Mouse (Mus musculus) forebrain, embryonic 11.5 days (tissue): ENCODE measurements around the gene Ifit1bl1. TPM values are rescaled to one million over a fixed set of nuclear protein-coding genes. Genes with fewer than 3 reads are reported as not detected.
A peak's percentile ranks its signal among the peaks of the same experiment; 100 is the strongest.
"Not testable (repeated sequence)": the region's sequence is repeated elsewhere in the genome, so short reads cannot be mapped to it uniquely, and the experiment has no call there.

Experiments
- ATAC-seq: fragments of 200-750 bp; cut with Nextera tagmentation; replicated peaks from 2 replicates; pipeline ENCODE4 v1.8.0; 2017; ENCODE audit warnings: moderate TSS enrichment; ENCODE audit not compliant: low FRiP score
- DNase-seq: peaks from one replicate; pipeline ENCODE4 v3.0.0-alpha.2; 2017; ENCODE audit warnings: low spot score
- H3K27ac ChIP-seq: fragments of 300-500 bp; sonication (generic); 2 replicates; pipeline ENCODE4 v1.5.1; 2014; ENCODE audit warnings: low read depth, low read length
- H3K27me3 ChIP-seq: fragments of 300-500 bp; sonication (generic); 2 replicates; pipeline ENCODE4 v1.6.1; 2014; ENCODE audit warnings: mild to moderate bottlenecking, low read length, mixed read lengths; ENCODE audit not compliant: control insufficient read depth, insufficient read depth
- H3K36me3 ChIP-seq: fragments of 300-500 bp; sonication (generic); 2 replicates; pipeline ENCODE4 v1.6.1; 2014; ENCODE audit warnings: mild to moderate bottlenecking, low read length, moderate library complexity, mixed read lengths; ENCODE audit not compliant: control insufficient read depth, insufficient read depth
- H3K4me1 ChIP-seq: fragments of 300-500 bp; sonication (generic); replicated peaks from 2 replicates; pipeline ENCODE4 v1.6.1; 2014; ENCODE audit warnings: low read length, mixed read lengths; ENCODE audit not compliant: control insufficient read depth, insufficient read depth
- H3K4me2 ChIP-seq: fragments of 300-500 bp; sonication (generic); 2 replicates; pipeline ENCODE4 v1.6.1; 2014; ENCODE audit warnings: low read depth, mild to moderate bottlenecking, low read length, moderate library complexity, mixed read lengths; ENCODE audit not compliant: severe bottlenecking
- H3K4me3 ChIP-seq: fragments of 300-500 bp; sonication (generic); 2 replicates; pipeline ENCODE4 v1.5.1; 2014; ENCODE audit warnings: low read depth, low read length
- H3K9ac ChIP-seq: fragments of 300-500 bp; sonication (generic); 2 replicates; pipeline ENCODE4 v1.6.1; 2014; ENCODE audit warnings: low read length
- H3K9me3 ChIP-seq: fragments of 300-500 bp; sonication (generic); 2 replicates; pipeline ENCODE4 v1.6.1; 2016; ENCODE audit warnings: low read length, mixed read lengths; ENCODE audit not compliant: control insufficient read depth
- WGBS: fragments of 180-500 bp; shearing (Covaris S2); extraction: QIAGEN DNeasy Blood & Tissue Kit; methylation state at CpG from one replicate; pipeline ENCODE4 v1.1.7; 2014; 5-methylcytosine and 5-hydroxymethylcytosine counted together
- polyA plus RNA-seq: library from polyadenylated mRNA; unstranded; fragments of >200 nt; fragmentation: Nextera tagmentation; extraction: Ambion mirVana; gene quantifications from 2 replicates; pipeline ENCODE4 v1.2.1, GENCODE M21; 2014

Ifit1bl1 gene
- polyA plus RNA-seq, result 0.08 TPM in 1 of 2 replicates, not detected in the other

GRCm38 (mm10) chr19:34601888-34602287 lies at the start of gene Ifit1bl1:
Gene Ifit1bl1 (minus strand): TSS chr19:34601956.
- not testable (repeated sequence) for H3K36me3 ChIP-seq, H3K4me3 ChIP-seq, DNase-seq, H3K27ac ChIP-seq, H3K4me1 ChIP-seq, H3K9me3 ChIP-seq, H3K9ac ChIP-seq, H3K27me3 ChIP-seq, ATAC-seq, H3K4me2 ChIP-seq
- WGBS, result 52% methylated on average over 1 of the region's 1 CpGs

GRCm38 (mm10) chr19:34650997-34651396 lies 49.2 kb upstream of the Ifit1bl1 start:
- Histone ChIP-seq H3K9me3 (no peaks in the 10 kb centered on the region), H3K27me3 (no peaks in the 10 kb centered on the region), H3K4me3 (no peak overlapping the region), H3K4me1 (no peaks in the 10 kb centered on the region), H3K4me2 (no peak overlapping the region), H3K27ac (no peak overlapping the region), H3K36me3 (no peaks in the 10 kb centered on the region), H3K9ac (no peak overlapping the region)
- 86% methylated on average over 6 of the region's 6 CpGs for WGBS
- no peak for ATAC-seq
- no peak for DNase-seq

GRCm38 (mm10) chr19:34650276-34650675 lies 48.5 kb upstream of the Ifit1bl1 start:
- no peaks in the 10 kb centered on the region for H3K36me3 ChIP-seq
- no peaks in the 10 kb centered on the region for H3K27me3 ChIP-seq
- no peak overlapping the region for H3K4me3 ChIP-seq
- H3K4me1 ChIP-seq, result no peaks in the 10 kb centered on the region
- H3K9ac ChIP-seq, result no peak overlapping the region
- H3K4me2 ChIP-seq, result no peak overlapping the region
- ATAC-seq (no peak), DNase-seq (no peak)
- no peak overlapping the region for H3K27ac ChIP-seq
- H3K9me3 ChIP-seq, result no peaks in the 10 kb centered on the region
- WGBS, result 93% methylated on average over 3 of the region's 3 CpGs

GRCm38 (mm10) chr19:34647630-34648029 lies 45.9 kb upstream of the Ifit1bl1 start:
- ATAC-seq, H3K9me3 ChIP-seq, H3K36me3 ChIP-seq, DNase-seq, H3K4me3 ChIP-seq, H3K4me2 ChIP-seq, H3K4me1 ChIP-seq, H3K27me3 ChIP-seq, H3K27ac ChIP-seq, H3K9ac ChIP-seq: not testable (repeated sequence)
- WGBS, result 91% methylated on average over 6 of the region's 8 CpGs

GRCm38 (mm10) chr19:34642616-34643015 lies 40.9 kb upstream of the Ifit1bl1 start:
- WGBS, result 80% methylated on average over 5 of the region's 5 CpGs
- no peak for ATAC-seq
- Histone ChIP-seq H3K36me3 (no peaks in the 10 kb centered on the region), H3K4me1 (no peaks in the 10 kb centered on the region), H3K27me3 (no peaks in the 10 kb centered on the region), H3K4me3 (no peak overlapping the region), H3K27ac (no peak overlapping the region), H3K4me2 (no peak overlapping the region), H3K9me3 (no peaks in the 10 kb centered on the region), H3K9ac (no peak overlapping the region)
- DNase-seq, result no peak

GRCm38 (mm10) chr19:34640623-34641022 lies 38.9 kb upstream of the Ifit1bl1 start, which contains the start of the genes Ifit1bl2 and Ifit1:
Gene Ifit1bl2 (minus strand): TSS chr19:34640743.
Gene Ifit1 (plus strand): TSS chr19:34640871.
- H3K36me3 ChIP-seq, result no peaks in the 10 kb centered on the region
- 69% methylated on average over 4 of the region's 4 CpGs for WGBS
- H3K4me1 ChIP-seq, result no peaks in the 10 kb centered on the region
- no peak within 1 kb of the TSS for H3K9ac ChIP-seq
- H3K4me3 ChIP-seq, result no peak within 1 kb of the TSS
- no peaks in the 10 kb centered on the region for H3K9me3 ChIP-seq
- H3K27ac ChIP-seq, result no peak within 1 kb of the TSS
- no peaks in the 10 kb centered on the region for H3K27me3 ChIP-seq
- no peak within 1 kb of the TSS for H3K4me2 ChIP-seq
- ATAC-seq (no peak), DNase-seq (no peak)

GRCm38 (mm10) chr19:34636933-34637557 lies 35.3 kb upstream of the Ifit1bl1 start:
- no peaks in the 10 kb centered on the region for H3K4me1 ChIP-seq
- no peak overlapping the region for H3K27ac ChIP-seq
- H3K36me3 ChIP-seq, result no peaks in the 10 kb centered on the region
- H3K9ac ChIP-seq, result no peak overlapping the region
- peak; percentile 71 for ATAC-seq
- no peak overlapping the region for H3K4me3 ChIP-seq
- no peaks in the 10 kb centered on the region for H3K27me3 ChIP-seq
- no peak overlapping the region for H3K4me2 ChIP-seq
- DNase-seq, result peak; percentile 62
- no peaks in the 10 kb centered on the region for H3K9me3 ChIP-seq
- WGBS, result 8% methylated on average over 3 of the region's 3 CpGs

- DNase-seq (no peak), ATAC-seq (no peak)
- WGBS, result 84% methylated on average over 2 of the region's 2 CpGs
- Histone ChIP-seq H3K9me3 (no peaks in the 10 kb centered on the region), H3K4me3 (no peak overlapping the region), H3K27me3 (no peaks in the 10 kb centered on the region), H3K27ac (no peak overlapping the region), H3K4me1 (no peaks in the 10 kb centered on the region), H3K9ac (no peak overlapping the region), H3K36me3 (no peaks in the 10 kb centered on the region), H3K4me2 (no peak overlapping the region)
Observed at GRCm38 (mm10) chr19:34633484-34633883, 31.7 kb upstream of the Ifit1bl1 start.

- ATAC-seq (no peak), DNase-seq (no peak)
- Histone ChIP-seq H3K36me3 (no peaks in the 10 kb centered on the region), H3K9ac (no peak overlapping the region), H3K4me2 (no peak overlapping the region), H3K4me1 (no peaks in the 10 kb centered on the region), H3K4me3 (no peak overlapping the region), H3K27ac (no peak overlapping the region), H3K27me3 (no peaks in the 10 kb centered on the region), H3K9me3 (no peaks in the 10 kb centered on the region)
Observed at GRCm38 (mm10) chr19:34631487-34631886, 29.7 kb upstream of the Ifit1bl1 start.
